Mouse (Mus musculus): ENCODE results near the gene Mrpl51. TPM values are rescaled to one million over a fixed set of nuclear protein-coding genes. Genes with fewer than 3 reads are reported as not detected.
A peak's percentile ranks its signal among the peaks of the same experiment; 100 is the strongest.

Mrpl51 gene
- polyA plus RNA-seq, 1 experiment from 2014 or later = 281 TPM

GRCm38 (mm10) chr6:125232045-125232437, 40.4 kb downstream of the Mrpl51 start:
- DNase-seq (ENCODE audit: low spot score) = no peak

GRCm38 (mm10) chr6:125232516-125232915, 40.9 kb downstream of the Mrpl51 start:
- no peak for DNase-seq (ENCODE audit: low spot score)

GRCm38 (mm10) chr6:125233816-125234519, 42.4 kb downstream of the Mrpl51 start:
- no peak for DNase-seq (ENCODE audit: low spot score)

- DNase-seq (ENCODE audit: low spot score) = no peak
These were observed 42.9 kb downstream of the Mrpl51 start for GRCm38 (mm10) chr6:125234520-125234828.

- peak; percentile 49 for DNase-seq (ENCODE audit: low spot score)
These were observed 44.7 kb downstream of the Mrpl51 start for GRCm38 (mm10) chr6:125236341-125236740.

GRCm38 (mm10) chr6:125236782-125237181, 45.2 kb downstream of the Mrpl51 start, which contains the start of gene Cd27:
Cd27 (minus strand) TSS chr6:125237010.
- DNase-seq (ENCODE audit: low spot score) = peak; percentile 83

- DNase-seq (ENCODE audit: low spot score) = peak; percentile 52
These were observed 45.8 kb downstream of the Mrpl51 start for GRCm38 (mm10) chr6:125237421-125237820.

- peak; percentile 88 for DNase-seq (ENCODE audit: low spot score)
These were observed 46.8 kb downstream of the Mrpl51 start for GRCm38 (mm10) chr6:125238396-125238795.

- DNase-seq (ENCODE audit: low spot score) = no peak
These were observed 47.9 kb downstream of the Mrpl51 start for GRCm38 (mm10) chr6:125239547-125239946.

GRCm38 (mm10) chr6:125240617-125241016, 49.0 kb downstream of the Mrpl51 start:
- DNase-seq (ENCODE audit: low spot score) = peak; percentile 54

- DNase-seq (ENCODE audit: low spot score) = peak; percentile 85
These were observed 50.0 kb downstream of the Mrpl51 start for GRCm38 (mm10) chr6:125241566-125241965.

GRCm38 (mm10) chr6:125244551-125244950, 53.0 kb downstream of the Mrpl51 start:
- DNase-seq (ENCODE audit: low spot score) = peak; percentile 74

Small RNAs within 50 kb of the gene (microRNA-seq; reads per million reads assigned to microRNA genes)
- not detected for gene Mir3098 (ENCODE audit: borderline number of aligned reads)
- gene Mir8113 (ENCODE audit: borderline number of aligned reads) = not detected

Other genes with a start within 250 kb of the Mrpl51 start
- 86.0 and 95.5 TPM in 2 replicates for gene Cops7a, start 226.3 kb upstream of the Mrpl51 start, polyA plus RNA-seq (2015; fragmentation: Nextera tagmentation; extraction: Ambion mirVana)
- gene Pianp, start 195.1 kb upstream of the Mrpl51 start, polyA plus RNA-seq (2015; fragmentation: Nextera tagmentation; extraction: Ambion mirVana) = 0.50 and 0.55 TPM in 2 replicates
- gene Zfp384, start 182.7 kb upstream of the Mrpl51 start, polyA plus RNA-seq (2015; fragmentation: Nextera tagmentation; extraction: Ambion mirVana) = 8.8 and 9.5 TPM in 2 replicates
- 113 and 118 TPM in 2 replicates for gene Ing4, start 152.0 kb upstream of the Mrpl51 start, polyA plus RNA-seq (2015; fragmentation: Nextera tagmentation; extraction: Ambion mirVana)
- gene Acrbp, start 142.1 kb upstream of the Mrpl51 start, polyA plus RNA-seq (2015; fragmentation: Nextera tagmentation; extraction: Ambion mirVana) = 9.2 and 10.2 TPM in 2 replicates
- 3.5 and 4.2 TPM in 2 replicates for gene Lpar5, start 123.9 kb upstream of the Mrpl51 start, polyA plus RNA-seq (2015; fragmentation: Nextera tagmentation; extraction: Ambion mirVana)
- gene Chd4, start 95.8 kb upstream of the Mrpl51 start, polyA plus RNA-seq (2015; fragmentation: Nextera tagmentation; extraction: Ambion mirVana) = 70.0 and 84.9 TPM in 2 replicates
- 53.9 and 60.7 TPM in 2 replicates for gene Nop2, start 59.9 kb upstream of the Mrpl51 start, polyA plus RNA-seq (2015; fragmentation: Nextera tagmentation; extraction: Ambion mirVana)
- 13.8 and 19.0 TPM in 2 replicates for gene Iffo1, start 46.6 kb upstream of the Mrpl51 start, polyA plus RNA-seq (2015; fragmentation: Nextera tagmentation; extraction: Ambion mirVana)
- gene Gapdh, start 25.3 kb upstream of the Mrpl51 start, polyA plus RNA-seq (2015; fragmentation: Nextera tagmentation; extraction: Ambion mirVana) = 1,452 and 1,606 TPM in 2 replicates
- gene Ncapd2, start 100 bp upstream of the Mrpl51 start, polyA plus RNA-seq (2015; fragmentation: Nextera tagmentation; extraction: Ambion mirVana) = 130 and 153 TPM in 2 replicates
- 61.0 and 75.3 TPM in 2 replicates for gene Vamp1, start 23.8 kb downstream of the Mrpl51 start, polyA plus RNA-seq (2015; fragmentation: Nextera tagmentation; extraction: Ambion mirVana)
- 42.5 and 53.1 TPM in 2 replicates for gene Tapbpl, start 40.1 kb downstream of the Mrpl51 start, polyA plus RNA-seq (2015; fragmentation: Nextera tagmentation; extraction: Ambion mirVana)
- gene Cd27, start 45.2 kb downstream of the Mrpl51 start, polyA plus RNA-seq (2015; fragmentation: Nextera tagmentation; extraction: Ambion mirVana) = 175 and 252 TPM in 2 replicates
- 0.22 and 0.36 TPM in 2 replicates for gene Tuba3a, start 94.2 kb downstream of the Mrpl51 start, polyA plus RNA-seq (2015; fragmentation: Nextera tagmentation; extraction: Ambion mirVana)
- 29.6 and 30.9 TPM in 2 replicates for gene Ltbr, start 122.1 kb downstream of the Mrpl51 start, polyA plus RNA-seq (2015; fragmentation: Nextera tagmentation; extraction: Ambion mirVana)
- 9.0 and 9.5 TPM in 2 replicates for gene Scnn1a, start 128.9 kb downstream of the Mrpl51 start, polyA plus RNA-seq (2015; fragmentation: Nextera tagmentation; extraction: Ambion mirVana)
- 67.3 and 67.9 TPM in 2 replicates for gene Tnfrsf1a, start 157.6 kb downstream of the Mrpl51 start, polyA plus RNA-seq (2015; fragmentation: Nextera tagmentation; extraction: Ambion mirVana)
- 1.0 and 1.2 TPM in 2 replicates for gene Plekhg6, start 189.0 kb downstream of the Mrpl51 start, polyA plus RNA-seq (2015; fragmentation: Nextera tagmentation; extraction: Ambion mirVana)